Mouse (Mus musculus): ENCODE data around the gene Cacna1g.

GRCm38 (mm10) chr11:94429011-94429651, 44.9 kb downstream of the Cacna1g start:
- TF ChIP-seq ZMIZ1 (IDR thresholded peaks at IDR 0.05; ENCODE audit: low read depth, low read length), result no peak
- no peak for TF ChIP-seq POLR2AphosphoS2 (IDR thresholded peaks at IDR 0.05; ENCODE audit: low read depth, low read length)
- TF ChIP-seq TCF12 (IDR thresholded peaks at IDR 0.05; ENCODE audit: low read depth, low read length), result 0 out of 2 replicates have a peak, but pooled peaks have one; percentile 11
